24 mouse cellular contexts compared by ENCODE assay signal in genomic region chr9:72459703-72460102, GRCm38 (mm10). TPM values are rescaled to one million over a fixed set of nuclear protein-coding genes. Genes with fewer than 3 reads are reported as not detected.
A peak's percentile ranks its signal among the peaks of the same experiment; 100 is the strongest.
DNase-seq lines count a peak whose midpoint lies in the region; ATAC-seq lines count a peak whose summit lies in the region.
"Had no signal": no experiment of that assay in that cellular context is flagged by ENCODE, and none has a peak within 500 bp of the region (broad histone marks: within the 10 kb centered on the region; RNA-seq: fewer than 3 reads in every experiment).

No protein-coding gene starts in this region.

- H3K4me2 ChIP-seq in midbrain, embryonic 15.5 days: no peak overlapping the region

- no peak overlapping the region for H3K4me3 ChIP-seq in midbrain, embryonic 15.5 days

- no peaks in the 10 kb centered on the region for H3K27me3 ChIP-seq in midbrain, embryonic 15.5 days (replicated peaks)
- H3K27me3 ChIP-seq: CH12.LX, Patski had no signal

- WGBS in midbrain, embryonic 15.5 days: 83% methylated on average over 3 of the region's 3 CpGs

- no peaks in the 10 kb centered on the region for H3K9me3 ChIP-seq in midbrain, embryonic 15.5 days
- H3K9me3 ChIP-seq: G1E had no signal

- no peak overlapping the region for H3K9ac ChIP-seq in midbrain, embryonic 15.5 days

- ATAC-seq in frontal cortex, adult (ENCODE audit: low TSS enrichment): peak; percentile 85
- ATAC-seq in midbrain, embryonic 15.5 days (replicated peaks): no peak
- ATAC-seq: activated CD4-positive, CD25-positive, alpha-beta regulatory T cell, adult 4 months; CD4-positive, CD25-positive, alpha-beta regulatory T cell, adult 4 months; Patski had no signal

- no peak overlapping the region for H3K27ac ChIP-seq in midbrain, embryonic 15.5 days

- H3K36me3 ChIP-seq in midbrain, embryonic 15.5 days (replicated peaks): peaks cover 3% of the 10 kb centered on the region; the same call in 1 of the 2 replicates

- no peaks in the 10 kb centered on the region for H3K4me1 ChIP-seq in midbrain, embryonic 15.5 days

- no peak for DNase-seq in frontal cortex, postnatal 14 days (ENCODE audit: low spot score in 2 of 2)
- peak; percentile 21 for DNase-seq in heart, adult 11 months
- DNase-seq in heart, adult 8-10 months (ENCODE audit: low spot score): no peak
- DNase-seq in 3T3-L1 (ENCODE audit: low read depth, low spot score): peak; percentile 54
- DNase-seq in brain, adult 2 months (ENCODE audit: low read depth, low spot score): peak; percentile 56
- DNase-seq in right cerebral cortex, postnatal 4 days: no peak
- DNase-seq: adrenal gland, adult 2 months; adrenal gland, adult 8-10 months; adrenal gland, postnatal 10 days; adrenal gland, postnatal 14 days; adrenal gland, postnatal 25 days; adrenal gland, postnatal 36 days; B cell, adult 2 months; cerebellum, adult 11 months; cerebellum, adult 11-12 months; cerebellum, adult 18-20 months; cerebellum, adult 2 months had no signal

RNA-seq across cellular contexts. Expression of gene Mns1, which starts 21.9 kb away (rescaled TPM):
- total RNA-seq in heart, adult 8-10 months (2022): under 1 TPM in 3 of 4 experiments, not detected in 1; 0.12 to 0.22 (median 0.14) TPM
- 6.5 and 7.4 TPM in 2 replicates for polyA plus RNA-seq in midbrain, embryonic 15.5 days (2015; fragmentation: Nextera tagmentation; extraction: Ambion mirVana)

RNA-seq across cellular contexts. Expression of gene Tex9, which starts 32.3 kb away (rescaled TPM):
- total RNA-seq in heart, adult 8-10 months (2022): 1 to 10 TPM; 2.0 to 2.6 (median 2.4) TPM
- 32.6 and 37.3 TPM in 2 replicates for polyA plus RNA-seq in midbrain, embryonic 15.5 days (2015; fragmentation: Nextera tagmentation; extraction: Ambion mirVana)

Comparison
In these comparisons a context has a peak if more than half of its experiments do, and no peak if none do; other contexts are left out.
1. DNase-seq: peak in heart, adult 11 months (single experiment), 3T3-L1 (single experiment) and brain, adult 2 months (single experiment); none in frontal cortex, postnatal 14 days (0 of 2), heart, adult 8-10 months (single experiment) and right cerebral cortex, postnatal 4 days (single experiment).